Mouse (Mus musculus): ENCODE measurements around the gene Dusp22.

Dusp22 gene

DNA sequence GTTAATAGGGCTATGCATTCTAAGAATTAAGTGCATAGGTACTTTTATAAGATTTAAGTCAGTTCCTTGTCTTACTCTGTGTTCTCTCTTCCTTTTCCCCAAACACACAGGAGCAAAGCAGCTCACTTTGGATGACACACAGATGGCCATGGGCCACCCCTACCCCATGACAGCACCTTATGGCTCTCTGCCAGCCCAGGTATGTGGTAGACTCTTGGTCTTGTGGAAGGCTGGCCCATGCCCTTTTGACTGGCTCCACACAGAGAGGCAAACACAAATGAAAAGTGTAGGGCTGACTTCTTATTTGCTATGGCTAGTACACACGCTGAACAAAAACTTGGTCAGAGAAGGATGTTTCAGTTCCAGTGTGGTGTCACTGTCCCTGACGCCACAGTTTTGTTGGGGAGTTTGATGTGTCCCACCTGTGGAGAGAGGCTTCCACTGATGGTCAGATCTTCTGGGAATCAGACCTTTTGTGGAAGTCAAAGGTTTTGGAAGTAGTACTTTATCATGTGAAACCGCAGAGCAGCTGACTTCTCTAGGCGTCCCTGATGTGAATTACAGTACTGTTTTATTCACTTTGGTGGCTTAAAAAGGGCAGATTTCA, 92.9 kb downstream of the Dusp22 start:
- DNase-seq, result no peak

- no peak for DNase-seq
These were observed 93.6 kb downstream of the Dusp22 start for GRCm38 (mm10) chr13:30753441-30753840.

DNA sequence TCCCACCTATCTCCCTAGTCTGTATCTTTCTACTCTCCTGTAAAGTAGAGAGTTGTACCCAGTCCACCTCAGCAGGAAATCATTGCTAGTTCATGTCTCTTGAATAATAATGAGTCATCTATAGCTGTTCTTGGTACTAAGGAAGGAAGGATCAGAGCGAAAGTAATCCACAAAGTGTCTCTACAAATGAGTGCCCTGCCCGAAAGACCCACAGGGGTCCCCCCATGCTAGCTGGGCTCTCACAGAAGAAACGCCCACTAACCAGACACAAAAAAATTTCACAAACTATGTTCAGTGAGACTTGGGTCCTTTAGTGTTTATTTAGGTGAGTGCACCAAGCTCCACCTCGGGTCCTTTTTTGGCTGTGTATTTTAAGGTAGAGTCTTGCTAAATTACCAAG, 94.3 kb downstream of the Dusp22 start:
- DNase-seq, result no peak

DNA sequence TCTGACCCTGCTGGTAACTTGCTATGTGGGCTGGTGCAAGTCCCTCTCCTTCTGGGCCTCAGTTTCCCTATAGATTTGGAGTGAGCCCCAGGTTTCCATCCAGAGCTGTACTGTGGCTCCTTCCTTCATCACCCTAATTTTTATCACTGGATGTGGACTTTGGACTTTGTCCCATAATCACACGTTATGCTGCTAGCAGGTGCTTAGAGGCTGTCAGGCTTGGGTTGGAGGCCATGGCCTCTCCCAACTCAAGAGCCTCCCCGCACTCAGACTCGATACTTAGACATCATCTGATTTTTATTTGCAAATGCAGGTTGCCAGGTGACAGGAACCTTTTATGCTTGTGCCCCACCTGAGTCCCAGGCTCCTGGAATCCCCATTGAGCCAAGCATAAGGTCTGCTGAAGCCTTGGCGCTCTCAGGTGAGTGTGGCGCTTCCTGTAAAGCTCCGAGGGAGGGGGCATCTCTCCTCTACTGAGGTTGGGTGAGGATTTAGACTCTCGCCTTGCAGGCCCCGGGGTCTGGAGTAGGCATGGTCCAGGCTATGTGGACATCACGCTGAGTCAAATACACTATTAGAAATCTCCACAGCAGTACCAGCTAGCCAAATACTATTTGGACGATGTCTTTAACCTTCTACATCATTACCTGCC, 95.2 kb downstream of the Dusp22 start:
- DNase-seq, result no peak

DNA sequence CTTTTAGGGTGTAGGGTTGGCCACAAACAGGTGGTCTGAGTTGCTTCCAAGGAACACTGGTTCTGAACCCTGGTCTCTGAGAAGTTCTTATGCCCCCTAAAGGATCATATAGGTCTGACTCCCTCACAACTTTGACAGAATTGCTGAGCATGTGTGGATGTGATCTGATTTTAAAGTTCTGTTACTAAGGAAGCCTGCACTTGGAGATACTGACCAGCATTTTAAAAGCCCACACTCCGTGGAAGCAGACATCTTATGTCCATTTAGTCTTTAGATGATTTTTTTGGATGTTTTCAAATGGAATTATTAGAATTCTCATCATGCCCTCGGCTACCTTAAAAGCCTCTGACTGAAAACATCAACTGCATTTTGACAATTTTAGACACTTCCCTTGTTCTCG, 95.8 kb downstream of the Dusp22 start:
- DNase-seq, result no peak

DNA sequence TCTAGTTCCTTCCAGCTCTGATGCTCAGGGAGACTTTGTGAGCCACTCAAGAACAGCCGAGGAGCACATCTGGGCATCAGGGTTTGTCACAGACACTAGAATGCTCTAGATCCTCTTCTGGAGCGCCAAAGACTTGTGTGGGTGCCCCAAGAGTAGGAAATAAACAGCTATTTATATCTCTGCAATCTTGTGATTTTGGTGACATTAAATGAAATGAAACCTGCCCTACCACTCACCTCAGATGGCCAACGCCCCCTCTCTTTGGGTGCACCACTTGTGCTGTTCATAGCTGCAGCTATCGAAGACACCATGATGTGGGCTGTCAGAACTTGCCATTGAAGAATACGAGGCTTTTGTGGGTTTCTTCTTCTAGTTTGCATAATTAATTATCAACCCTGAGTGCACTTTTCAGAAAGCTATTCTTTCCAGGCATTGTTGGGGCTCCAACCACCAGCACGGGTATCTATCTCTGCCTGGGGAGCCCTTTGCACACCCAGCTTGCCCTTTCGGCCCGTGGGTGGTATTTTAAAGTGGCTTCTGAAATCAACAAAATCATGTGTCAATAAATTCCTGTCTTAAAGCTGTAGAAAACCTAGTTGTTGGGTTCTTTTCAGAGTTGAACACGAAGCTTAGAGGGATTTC, 96.3 kb downstream of the Dusp22 start:
- no peak for DNase-seq

GRCm38 (mm10) chr13:30757264-30757900, 97.6 kb downstream of the Dusp22 start:
- DNase-seq, result no peak

GRCm38 (mm10) chr13:30758789-30759381, 99.1 kb downstream of the Dusp22 start:
- no peak for DNase-seq

GRCm38 (mm10) chr13:30760374-30761090, 100.7 kb downstream of the Dusp22 start:
- peak in 1 of 2 experiments; percentile 39 for DNase-seq

Data from lung, postnatal 4 days (tissue).